23 mouse cellular contexts compared by ENCODE assay signal in the genomic region with DNA sequence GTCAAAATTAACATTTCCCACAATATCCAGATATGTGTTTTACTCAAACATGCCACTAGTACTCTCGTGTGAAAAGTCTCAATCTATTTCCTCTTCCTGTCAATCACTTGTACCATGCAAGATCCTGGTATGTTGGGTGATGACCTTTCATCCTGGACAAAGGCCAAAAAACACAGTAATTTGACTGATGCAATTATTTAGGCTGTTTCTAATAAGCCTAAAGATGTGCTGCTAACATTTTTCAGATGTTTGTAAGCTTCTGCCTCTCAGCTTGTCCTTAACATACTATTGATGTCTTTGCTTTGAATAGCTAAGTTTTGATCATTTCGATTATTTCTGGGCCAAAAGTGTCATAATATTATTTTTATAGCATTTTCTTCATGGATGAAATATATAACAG.
A peak's percentile ranks its signal among the peaks of the same experiment; 100 is the strongest.
DNase-seq lines count a peak whose midpoint lies in the region; ATAC-seq and TF ChIP-seq lines count a peak whose summit lies in the region.
"Had no signal": no experiment of that assay in that cellular context is flagged by ENCODE, and none has a peak within 500 bp of the region (broad histone marks: within the 10 kb centered on the region; RNA-seq: fewer than 3 reads in every experiment).

No protein-coding gene starts in this region.

- H3K9me3 ChIP-seq in hindbrain, embryonic 11.5 days (ENCODE audit: control insufficient read depth, low read length), result no peaks in the 10 kb centered on the region
- H3K9me3 ChIP-seq in hindbrain, embryonic 14.5 days (ENCODE audit: control insufficient read depth, low read length), result no peaks in the 10 kb centered on the region
- no peaks in the 10 kb centered on the region for H3K9me3 ChIP-seq in lung, postnatal 0 days (ENCODE audit: low read length)
- H3K9me3 ChIP-seq: hindbrain, embryonic 15.5 days; intestine, embryonic 15.5 days; liver, embryonic 12.5 days had no signal

- H3K27ac ChIP-seq in hindbrain, embryonic 11.5 days (ENCODE audit: low read depth, low read length), result no peak overlapping the region
- no peak overlapping the region for H3K27ac ChIP-seq in hindbrain, embryonic 14.5 days
- H3K27ac ChIP-seq in lung, postnatal 0 days (ENCODE audit: low read length), result no peak overlapping the region
- H3K27ac ChIP-seq: hindbrain, embryonic 15.5 days; intestine, embryonic 15.5 days; layer of hippocampus, adult 2 months; liver, embryonic 12.5 days had no signal

- no peak overlapping the region for H3K4me3 ChIP-seq in hindbrain, embryonic 11.5 days (ENCODE audit: low read depth, low read length)
- no peak overlapping the region for H3K4me3 ChIP-seq in hindbrain, embryonic 14.5 days (replicated peaks; ENCODE audit: low read length)
- H3K4me3 ChIP-seq in lung, postnatal 0 days (ENCODE audit: low read depth, low read length), result no peak overlapping the region
- H3K4me3 ChIP-seq: hindbrain, embryonic 15.5 days; intestine, embryonic 15.5 days; layer of hippocampus, adult 2 months; liver, embryonic 12.5 days had no signal

- H3K4me1 ChIP-seq in hindbrain, embryonic 11.5 days (replicated peaks; ENCODE audit: control insufficient read depth, insufficient read depth, low read length), result no peaks in the 10 kb centered on the region
- no peaks in the 10 kb centered on the region for H3K4me1 ChIP-seq in hindbrain, embryonic 14.5 days (replicated peaks; ENCODE audit: control insufficient read depth, insufficient read depth, low read length)
- H3K4me1 ChIP-seq in lung, postnatal 0 days (ENCODE audit: insufficient read depth, low read depth, low read length), result no peaks in the 10 kb centered on the region
- H3K4me1 ChIP-seq: hindbrain, embryonic 15.5 days; intestine, embryonic 15.5 days; liver, embryonic 12.5 days had no signal

- no peak overlapping the region for H3K9ac ChIP-seq in hindbrain, embryonic 11.5 days (ENCODE audit: low read depth, low read length)
- H3K9ac ChIP-seq in hindbrain, embryonic 14.5 days, result no peak overlapping the region
- H3K9ac ChIP-seq in lung, postnatal 0 days (replicated peaks; ENCODE audit: low read depth), result no peak overlapping the region
- H3K9ac ChIP-seq: hindbrain, embryonic 15.5 days; intestine, embryonic 15.5 days; liver, embryonic 12.5 days had no signal

- H3K27me3 ChIP-seq in hindbrain, embryonic 11.5 days (ENCODE audit: control insufficient read depth, insufficient read depth, low read length), result no peaks in the 10 kb centered on the region
- no peaks in the 10 kb centered on the region for H3K27me3 ChIP-seq in hindbrain, embryonic 14.5 days (ENCODE audit: control insufficient read depth, insufficient read depth, low read length)
- H3K27me3 ChIP-seq in lung, postnatal 0 days (replicated peaks; ENCODE audit: insufficient read depth, low read length), result no peaks in the 10 kb centered on the region
- H3K27me3 ChIP-seq: CH12.LX; hindbrain, embryonic 15.5 days; intestine, embryonic 15.5 days; liver, embryonic 12.5 days had no signal

- ATAC-seq in hindbrain, embryonic 11.5 days (ENCODE audit: low FRiP score), result no peak
- no peak for ATAC-seq in hindbrain, embryonic 14.5 days (ENCODE audit: low FRiP score)
- ATAC-seq in lung, postnatal 0 days, result peak; percentile 41; the same call in 1 of the 2 replicates
- ATAC-seq: intestine, embryonic 15.5 days; liver, embryonic 12.5 days had no signal

- no peak; the same call in 1 of the 2 replicates for TF ChIP-seq EP300 in lung, postnatal 0 days (IDR thresholded peaks at IDR 0.05)

- DNase-seq in hindbrain, embryonic 11.5 days (ENCODE audit: low spot score), result peak; percentile 32
- DNase-seq in hindbrain, embryonic 14.5 days (ENCODE audit: low spot score), result no peak
- DNase-seq in lung, postnatal 0 days (ENCODE audit: low spot score), result peak; percentile 59
- no peak for DNase-seq in lung, postnatal 25 days (ENCODE audit: low spot score)
- peak; percentile 14 for DNase-seq in hindlimb bud, embryonic 11.5 days (ENCODE audit: extremely low spot score, low read depth, low spot score)
- no peak for DNase-seq in ovary, postnatal 36 days (ENCODE audit: low spot score)
- no peak for DNase-seq in spleen, postnatal 4 days (ENCODE audit: low spot score in 2 of 2)
- DNase-seq: adrenal gland, postnatal 10 days; B cell, adult 2 months; cerebellum, adult 18-20 months; cerebellum, postnatal 14 days; gastrocnemius, postnatal 36 days; heart, postnatal 36 days; kidney, postnatal 25 days; thymus, adult 18-20 months; thymus, postnatal 36 days had no signal

- H3K4me2 ChIP-seq in hindbrain, embryonic 11.5 days (replicated peaks; ENCODE audit: low read depth, low read length), result no peak overlapping the region
- no peak overlapping the region for H3K4me2 ChIP-seq in hindbrain, embryonic 14.5 days (replicated peaks)
- H3K4me2 ChIP-seq in lung, postnatal 0 days (replicated peaks; ENCODE audit: low read depth, low read length), result no peak overlapping the region
- H3K4me2 ChIP-seq: hindbrain, embryonic 15.5 days; intestine, embryonic 15.5 days; liver, embryonic 12.5 days; midbrain, embryonic 11.5 days had no signal

- no peaks in the 10 kb centered on the region for H3K36me3 ChIP-seq in hindbrain, embryonic 11.5 days (ENCODE audit: control insufficient read depth, insufficient read depth, low read length)
- H3K36me3 ChIP-seq in hindbrain, embryonic 14.5 days (replicated peaks; ENCODE audit: control insufficient read depth, insufficient read depth), result no peaks in the 10 kb centered on the region
- H3K36me3 ChIP-seq in lung, postnatal 0 days (ENCODE audit: insufficient read depth, low read length), result no peaks in the 10 kb centered on the region
- H3K36me3 ChIP-seq: G1E; hindbrain, embryonic 15.5 days; intestine, embryonic 15.5 days; liver, embryonic 12.5 days had no signal

- 50% methylated on average over 2 of the region's 2 CpGs for WGBS in hindbrain, embryonic 11.5 days
- 62% methylated on average over 2 of the region's 2 CpGs for WGBS in hindbrain, embryonic 14.5 days
- WGBS in lung, postnatal 0 days, result 20% methylated on average over 2 of the region's 2 CpGs

- no peak for TF ChIP-seq CTCF in lung, postnatal 0 days (IDR thresholded peaks at IDR 0.05)

Comparison
In these comparisons a context has a peak if more than half of its experiments do, and no peak if none do; other contexts are left out.
1. DNase-seq: peak in hindbrain, embryonic 11.5 days (single experiment), lung, postnatal 0 days (single experiment) and hindlimb bud, embryonic 11.5 days (single experiment); none in hindbrain, embryonic 14.5 days (single experiment), lung, postnatal 25 days (single experiment), ovary, postnatal 36 days (single experiment) and spleen, postnatal 4 days (0 of 2).